Mouse (Mus musculus) heart, postnatal 14 days (tissue): Measurements from ENCODE around the gene Ctrc. TPM values are rescaled to one million over a fixed set of nuclear protein-coding genes. Genes with fewer than 3 reads are reported as not detected.

Experiments
- DNase-seq, 2 experiments: peaks; one replicate each; pipeline ENCODE4 v3.0.0; 2021 to 2022
- intact Hi-C: fragments of 180-260 bp; cut with DNase I; formaldehyde crosslinking; loops from one replicate; pipeline ENCODE4 v1.15.1; 2025
- total RNA-seq, 2 experiments: library from RNA; stranded (reverse); gene quantifications; 2 replicates each; pipeline ENCODE4 v1.2.3; 2021

The Ctrc gene
- total RNA-seq, 2 experiments from 2014 or later: not detected

DNA sequence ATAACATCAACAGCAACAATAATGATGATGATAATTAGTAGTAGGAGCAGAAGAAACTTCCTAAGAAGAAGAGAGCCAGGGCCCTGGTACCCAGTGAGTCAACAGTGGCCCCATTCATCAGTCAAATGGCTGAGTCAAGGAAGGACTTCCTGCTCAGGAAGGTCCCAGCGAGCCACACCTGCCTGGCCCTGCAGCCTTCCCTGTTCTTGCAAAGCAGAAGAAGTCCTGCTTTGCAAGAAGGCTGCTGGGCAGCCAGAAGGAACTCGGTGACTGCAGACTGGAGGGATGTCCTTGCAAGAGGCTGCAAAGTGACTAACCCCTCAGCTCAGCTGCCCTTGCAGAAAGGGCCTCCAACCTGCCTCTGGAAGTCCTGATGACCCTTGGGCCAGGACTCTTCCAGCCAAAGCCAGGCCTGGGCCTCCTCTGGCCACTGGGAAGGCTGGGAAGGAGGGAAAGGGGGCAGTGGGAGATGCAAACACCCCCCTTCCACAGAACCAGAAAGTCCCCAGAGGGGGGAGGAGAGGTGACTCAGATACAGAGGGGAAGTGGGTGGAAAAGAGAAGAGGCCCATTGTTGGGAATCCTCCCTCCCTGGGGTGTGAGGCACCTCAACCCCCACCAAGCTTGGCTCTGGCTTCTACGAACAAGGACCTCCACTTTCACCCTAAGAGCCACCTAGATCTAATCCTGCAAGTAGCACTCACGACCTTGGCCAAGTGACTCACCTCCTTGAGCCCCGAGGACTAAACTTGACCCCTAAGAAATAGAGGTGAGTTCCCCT is 23.5 kb upstream of the Ctrc start:
- no peak for DNase-seq
- intact Hi-C loops: loop anchor here (5.0 kb wide), 1 partner anchor 48 kb away; no protein-coding TSS in a partner anchor

DNA sequence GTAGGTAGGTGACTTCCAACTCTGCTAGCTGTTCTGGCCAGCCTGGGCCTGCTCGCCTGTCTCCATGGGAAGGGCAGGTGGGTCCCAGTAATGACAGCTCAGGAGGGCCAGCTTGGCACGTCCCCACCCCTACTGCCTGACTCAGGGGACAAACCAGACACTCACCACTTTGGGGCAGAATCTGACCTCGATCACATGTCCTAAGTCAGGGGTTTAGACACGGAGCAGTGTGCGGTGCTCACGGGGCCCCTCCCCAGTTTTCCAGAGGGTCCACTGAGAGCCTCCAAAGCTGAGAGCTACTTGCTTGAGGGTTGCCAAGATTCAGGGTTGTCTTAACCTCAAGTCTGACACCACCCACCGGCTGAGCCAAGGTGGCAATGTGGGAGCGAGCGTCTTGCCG is 21.9 kb upstream of the Ctrc start:
- DNase-seq: no peak
- intact Hi-C loops: no loop called here

DNA sequence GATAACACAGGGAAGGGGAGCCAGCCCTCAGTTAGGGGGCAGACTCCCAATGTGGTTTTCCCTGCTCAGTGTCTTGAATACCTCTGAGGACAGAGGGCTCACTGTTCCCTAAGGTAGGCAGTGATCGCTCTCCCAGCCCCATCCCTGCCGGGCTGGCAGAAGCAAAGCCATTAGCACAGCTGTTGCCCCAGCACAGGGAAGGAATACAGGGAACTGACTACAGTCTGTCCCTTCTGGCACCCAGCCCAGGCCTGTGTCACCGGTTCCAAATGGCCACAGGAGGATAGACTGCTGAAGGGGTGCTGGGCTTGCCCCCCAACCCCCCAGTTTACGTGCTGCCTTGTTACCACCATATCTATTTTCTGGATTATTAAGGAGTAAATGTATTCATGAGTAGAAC is 21.3 kb upstream of the Ctrc start:
- peak; percentile 74 to 77 for DNase-seq
- intact Hi-C loops: no loop called here

DNA sequence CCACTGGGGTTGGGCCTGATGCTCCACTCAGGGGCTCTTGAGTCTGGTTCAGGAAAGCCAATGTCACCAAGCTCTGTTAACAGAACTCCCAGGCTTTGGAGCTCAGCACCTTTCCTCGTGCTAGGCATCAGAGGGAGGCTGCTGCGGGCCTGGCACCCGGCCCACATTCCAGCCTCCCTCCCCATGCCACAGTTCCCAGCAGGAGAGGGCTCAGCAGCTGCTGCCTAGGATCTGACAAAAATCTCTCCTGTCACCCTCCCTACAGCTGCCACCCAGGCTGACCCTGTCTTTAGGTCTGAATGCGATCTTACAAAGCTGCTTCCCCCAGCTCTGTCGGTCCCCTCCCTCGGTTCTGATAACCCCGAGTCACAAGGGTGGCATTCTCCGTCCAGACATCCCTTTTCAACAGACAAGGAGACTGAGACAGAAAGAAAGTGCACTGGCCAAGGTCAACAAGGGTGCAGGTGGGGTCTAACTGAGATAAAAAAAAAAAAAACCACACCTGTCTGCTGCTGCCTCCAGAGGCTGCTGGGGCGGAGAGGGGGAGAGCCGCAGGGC is 20.9 kb upstream of the Ctrc start:
- peak; percentile 58 to 61 for DNase-seq

DNA sequence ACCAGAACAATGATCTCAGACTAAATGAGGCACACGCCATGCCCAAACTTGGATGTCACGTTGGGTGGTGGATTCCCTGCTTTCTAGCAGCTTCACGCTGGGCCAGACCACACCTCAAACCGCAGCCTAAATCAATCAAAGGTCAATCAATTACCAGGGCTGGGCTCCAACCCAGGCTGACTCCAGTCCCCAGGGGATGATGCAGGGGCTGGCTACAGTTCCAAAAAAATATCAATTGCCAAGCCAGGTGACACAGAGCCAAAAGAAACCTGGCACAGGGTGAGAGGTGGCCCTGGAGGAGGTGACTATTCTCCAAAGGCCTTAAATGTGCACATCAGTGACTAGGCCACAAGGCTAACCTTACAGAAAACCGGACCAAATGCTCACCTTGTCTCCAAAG is 19.4 kb upstream of the Ctrc start:
- intact Hi-C loops: no loop called here
- DNase-seq: no peak

More for the DNA sequence above, 20.9 kb upstream of the Ctrc start:
- intact Hi-C loops: no loop called here

DNA sequence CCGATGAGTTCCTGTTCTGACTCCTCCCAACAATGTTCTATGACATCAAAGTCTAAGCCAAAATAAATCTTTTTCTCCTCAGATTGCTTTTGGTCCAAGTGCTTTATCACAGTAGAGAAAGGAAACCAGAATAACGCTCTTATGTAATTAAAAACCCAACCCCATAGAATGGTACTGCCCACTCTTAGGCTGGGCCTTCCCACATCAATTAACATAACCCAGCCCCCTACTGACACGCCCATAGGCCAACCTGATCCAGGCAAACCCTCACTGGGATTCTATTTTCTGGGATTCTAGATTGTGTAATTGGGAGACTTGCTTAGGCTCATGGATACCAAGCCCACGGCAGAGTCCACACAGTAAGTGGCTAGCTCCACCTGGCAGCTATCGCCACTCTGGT is 18.8 kb upstream of the Ctrc start:
- intact Hi-C loops: no loop called here
- no peak for DNase-seq

DNA sequence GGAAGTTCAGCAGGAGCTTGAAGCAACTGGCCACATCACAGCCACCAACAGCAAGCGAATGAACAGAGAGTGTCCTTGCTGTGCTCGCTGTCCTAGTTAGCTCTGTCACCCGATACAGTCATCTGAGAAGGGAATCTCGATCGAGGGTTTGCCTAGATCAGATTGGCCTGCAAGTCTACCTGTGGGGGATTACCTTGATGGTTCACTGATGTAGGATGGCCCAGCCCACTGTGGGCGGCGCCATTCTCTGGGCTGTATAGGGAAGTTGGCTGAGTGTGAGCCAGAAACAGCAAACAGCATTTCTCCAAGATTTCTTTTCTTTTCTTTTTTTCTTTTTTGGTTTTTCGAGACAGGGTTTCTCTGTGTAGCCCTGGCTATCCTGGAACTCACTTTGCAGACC is 18.3 kb upstream of the Ctrc start:
- intact Hi-C loops: no loop called here
- no peak for DNase-seq

DNA sequence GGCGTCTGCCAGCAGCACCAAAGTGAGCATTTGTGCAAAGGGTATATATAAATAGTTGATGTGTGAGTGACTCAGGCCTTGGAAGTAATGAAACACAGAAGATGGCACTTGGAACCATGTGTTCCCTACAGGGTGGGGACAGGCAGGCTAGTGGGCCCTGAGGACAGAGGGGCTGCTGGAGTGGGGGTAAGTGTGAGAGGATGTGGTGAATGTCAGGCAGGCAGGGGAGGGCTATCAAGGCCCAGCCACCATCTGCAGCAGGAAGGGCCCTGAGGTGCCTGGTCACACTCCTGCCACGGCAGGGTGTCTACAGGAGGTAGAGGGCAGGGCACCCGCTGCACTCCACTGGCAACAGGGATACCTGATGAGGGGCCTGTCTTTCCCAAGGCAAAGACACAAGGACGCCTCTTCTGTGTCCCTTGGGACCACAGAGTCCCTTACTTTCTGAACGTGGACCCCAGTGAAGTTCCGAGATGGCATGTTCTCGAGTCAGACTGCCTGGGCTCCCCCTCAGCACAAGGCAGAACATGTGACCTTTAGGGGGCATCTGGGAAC is 17.6 kb upstream of the Ctrc start:
- intact Hi-C loops: no loop called here
- DNase-seq: no peak

DNA sequence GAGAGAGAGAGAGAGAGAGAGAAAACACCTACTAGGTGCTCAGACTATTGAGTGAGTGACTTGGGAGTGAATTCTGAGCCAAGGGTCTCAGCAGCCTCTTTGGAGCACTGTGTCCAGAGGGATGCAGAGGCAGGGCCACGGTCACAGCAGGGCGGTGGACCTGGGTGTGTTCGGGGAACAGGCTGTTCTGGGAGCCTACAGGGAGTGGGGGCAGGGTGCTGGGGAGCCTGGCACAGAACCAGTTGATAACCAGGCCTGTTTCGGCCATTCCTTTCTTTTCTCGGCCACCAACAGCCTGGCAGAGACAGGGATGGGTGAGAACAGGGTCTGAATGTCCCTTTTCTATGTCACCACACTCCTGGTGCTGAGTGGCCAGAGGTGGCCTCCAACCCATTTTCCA is 16.7 kb upstream of the Ctrc start:
- peak in 1 of 2 experiments; percentile 41 for DNase-seq

DNA sequence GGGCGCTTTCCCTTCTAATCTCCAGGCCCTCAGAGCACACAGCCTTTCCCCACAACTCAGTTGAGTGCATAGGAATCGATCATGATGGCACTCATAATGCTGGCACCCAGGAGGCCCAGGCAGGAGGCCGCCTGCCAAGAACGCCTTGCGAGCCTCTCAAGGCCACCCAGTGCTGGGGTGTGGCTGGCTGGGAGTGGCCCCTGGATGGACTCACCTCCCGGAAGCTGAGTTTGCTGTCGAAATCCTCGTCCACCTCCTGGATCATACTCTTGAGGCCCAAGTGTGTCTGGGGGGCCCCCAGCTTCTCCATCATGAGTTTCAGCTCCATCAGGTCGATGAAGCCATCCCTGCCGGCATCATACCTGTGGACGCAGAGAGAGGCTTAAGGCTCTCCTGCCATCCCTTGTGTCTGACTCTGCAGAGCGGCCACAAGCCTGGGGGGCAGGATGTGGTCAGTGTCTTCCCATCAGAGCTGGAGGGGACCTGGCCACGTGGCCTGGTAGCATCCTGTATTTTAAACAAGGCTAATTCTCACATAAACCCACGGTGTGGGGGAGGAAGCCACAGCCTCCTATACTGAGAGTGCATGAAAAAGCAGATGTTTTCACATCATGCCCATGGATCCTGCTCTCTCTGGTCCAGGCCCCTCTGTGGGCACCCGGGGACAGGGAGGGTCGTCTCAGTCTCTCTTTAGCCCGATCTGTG is 15.6 kb upstream of the Ctrc start:
- intact Hi-C loops: no loop called here
- no peak for DNase-seq

More for the DNA sequence above, 16.7 kb upstream of the Ctrc start:
- intact Hi-C loops: no loop called here

DNA sequence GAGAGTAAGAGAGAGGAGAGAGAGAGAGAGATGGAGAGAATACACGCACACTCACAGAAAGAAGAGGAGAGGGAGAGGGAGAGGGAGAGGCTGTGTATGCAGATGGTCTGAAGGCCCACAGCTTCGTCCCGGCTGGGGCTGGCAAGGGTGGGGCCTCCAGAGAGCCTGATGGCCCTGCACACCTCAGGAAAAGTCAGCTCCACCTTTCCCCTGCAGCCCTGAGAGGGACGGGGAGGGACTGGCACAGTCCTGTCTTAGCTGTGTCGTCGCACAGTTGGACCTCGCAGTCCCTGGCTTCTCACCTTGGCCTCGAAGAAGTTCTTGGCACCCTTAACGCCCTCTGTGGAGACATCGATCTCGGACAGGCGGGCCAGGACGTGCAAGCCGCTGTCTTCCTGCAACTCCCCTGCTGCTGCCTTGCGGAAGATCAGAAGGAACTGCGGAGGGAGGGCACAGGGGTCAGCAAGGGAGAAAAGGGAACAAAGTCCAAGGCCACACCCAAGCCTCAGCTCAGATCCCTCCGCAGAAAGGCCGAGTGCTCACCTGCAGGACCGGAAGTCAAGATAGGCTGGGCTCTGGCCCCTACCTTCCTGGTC is 14.2 kb upstream of the Ctrc start:
- DNase-seq: no peak

DNA sequence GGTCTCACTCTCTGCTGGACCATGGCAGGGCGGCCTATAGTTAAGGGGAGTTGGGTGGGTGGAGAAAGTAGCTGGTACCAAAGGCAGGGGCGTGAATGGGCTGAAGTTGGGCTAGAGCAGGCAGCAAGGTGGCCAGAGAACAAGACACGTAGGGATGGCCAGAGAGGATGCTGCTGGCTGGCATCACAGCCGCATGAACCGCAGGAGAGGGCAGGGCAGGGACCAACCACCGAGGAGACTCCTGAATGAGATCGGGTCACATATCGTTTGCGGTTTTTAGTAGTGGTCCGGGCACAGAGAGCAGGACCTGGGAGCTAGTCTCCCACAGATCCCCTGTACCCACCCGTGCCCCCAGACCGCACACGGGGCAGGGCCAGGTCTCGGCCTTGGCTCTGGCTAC is 13.2 kb upstream of the Ctrc start:
- intact Hi-C loops: no loop called here

More for the DNA sequence above, 14.2 kb upstream of the Ctrc start:
- intact Hi-C loops: no loop called here

DNA sequence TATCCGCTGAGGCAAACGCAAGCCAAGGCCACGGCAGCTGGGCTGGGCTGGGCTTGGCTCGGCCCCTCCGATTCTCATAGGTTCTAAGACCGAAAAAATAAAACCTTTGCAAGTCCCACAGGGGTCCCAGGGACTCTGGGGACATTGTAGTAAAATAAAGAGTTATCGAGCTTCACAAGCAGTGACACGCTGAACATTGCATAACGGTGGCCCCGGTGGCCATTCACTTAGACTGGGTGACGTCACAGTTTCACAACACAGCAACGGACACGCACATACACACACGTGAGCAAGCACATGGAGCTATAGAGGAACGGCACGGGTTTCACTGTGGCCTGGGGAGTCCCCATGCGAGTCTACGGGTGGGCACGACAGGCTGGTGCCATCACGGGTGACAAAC is 12.3 kb upstream of the Ctrc start:
- peak in 1 of 2 experiments; percentile 30 for DNase-seq
- intact Hi-C loops: no loop called here

More for the DNA sequence above, 13.2 kb upstream of the Ctrc start:
- DNase-seq: no peak

DNA sequence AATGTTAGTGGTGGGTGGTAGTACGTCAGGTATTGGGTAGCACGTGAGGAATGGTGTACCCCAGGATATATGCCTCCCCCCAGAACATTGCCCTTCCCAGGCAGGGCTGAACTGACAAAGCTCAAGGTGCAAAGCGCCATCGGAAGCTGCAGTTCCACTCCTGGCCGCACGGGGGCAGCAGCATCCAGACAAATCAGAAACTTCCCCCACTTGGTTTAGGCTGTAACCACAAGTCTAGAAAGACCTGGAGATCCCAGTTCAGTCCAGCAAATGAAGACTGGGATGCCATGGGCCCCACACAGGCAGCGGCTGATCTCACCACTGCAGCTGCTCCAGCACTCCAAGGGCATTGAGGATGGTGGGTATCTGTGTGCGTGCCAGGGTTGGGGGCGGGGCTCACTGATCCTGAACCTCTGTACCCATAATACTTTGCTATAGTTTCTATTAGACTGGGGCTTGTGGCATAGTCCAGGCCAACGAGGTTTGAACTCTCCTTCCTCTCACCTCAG is 11.3 kb upstream of the Ctrc start:
- intact Hi-C loops: loop anchor here (1.0 kb wide), 1 partner anchor 101 kb away; no protein-coding TSS in a partner anchor
- DNase-seq: peak; percentile 80 to 89

DNA sequence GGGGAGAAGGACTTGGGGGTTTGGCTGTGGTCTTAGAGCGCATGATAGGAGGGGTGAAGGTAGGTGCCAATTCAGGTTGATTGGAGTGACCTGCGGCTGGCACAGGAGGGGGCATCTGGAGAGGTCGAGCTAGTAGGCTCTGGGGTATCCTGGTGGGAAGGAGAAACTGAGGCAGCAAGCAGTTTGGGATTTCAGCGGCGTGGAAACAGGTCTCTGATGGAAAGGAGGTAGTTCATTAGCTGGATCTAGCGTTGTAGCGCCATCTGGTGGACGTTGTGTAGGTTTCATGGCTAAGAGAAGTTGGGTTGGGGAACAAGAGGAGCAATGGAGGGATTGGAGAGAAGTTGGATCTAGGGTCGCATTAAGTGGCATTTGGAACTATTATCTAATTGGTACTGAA is 7.3 kb upstream of the Ctrc start:
- intact Hi-C loops: no loop called here
- peak; percentile 69 to 78 for DNase-seq

DNA sequence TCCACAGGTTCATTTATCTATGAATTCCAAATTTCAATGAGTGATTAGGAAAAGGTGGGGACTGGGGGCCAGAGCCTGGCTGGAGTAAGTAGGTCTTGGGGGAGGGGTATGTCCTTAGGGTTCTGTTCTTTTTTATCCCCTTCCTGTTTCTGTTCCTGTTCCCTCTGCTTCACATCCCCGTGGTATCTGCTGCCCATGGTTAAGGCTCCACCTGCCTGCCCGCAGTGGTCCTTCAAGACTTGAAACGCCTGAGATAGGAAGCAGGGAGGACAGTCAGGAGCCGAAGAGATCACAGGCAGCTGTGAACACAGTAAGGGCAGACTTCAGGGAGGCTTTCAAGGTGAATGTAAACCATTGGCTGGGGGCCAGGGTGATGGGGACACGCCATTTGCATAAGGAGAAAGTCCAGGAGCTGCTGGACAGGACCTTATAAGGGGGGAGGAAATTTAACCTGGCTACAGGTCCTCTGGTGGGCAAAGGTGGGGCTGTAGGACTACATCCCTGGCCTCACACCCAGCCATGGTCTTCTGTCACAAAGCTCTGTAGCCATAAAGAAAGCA is 11.5 kb downstream of the Ctrc start:
- intact Hi-C loops: no loop called here
- DNase-seq: no peak

DNA sequence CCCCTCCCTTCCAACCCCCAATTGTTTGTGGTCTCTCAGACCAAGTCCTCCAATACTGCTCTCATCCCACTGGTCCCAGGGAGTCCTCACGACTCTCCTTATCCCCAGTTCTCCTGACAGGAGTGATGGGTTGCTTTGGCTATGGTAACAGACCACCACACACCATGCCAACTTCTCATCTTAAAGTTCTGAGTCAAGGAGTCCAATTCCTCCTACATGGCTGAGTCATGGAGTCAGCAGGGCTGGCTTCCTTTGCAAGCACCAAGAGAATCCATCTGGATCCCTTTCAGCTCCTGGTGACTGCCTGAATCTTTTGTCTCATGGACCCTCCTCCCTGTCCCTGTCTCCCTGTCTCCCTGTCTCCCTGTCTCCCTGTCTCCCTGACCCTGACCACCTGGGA is 12.2 kb downstream of the Ctrc start:
- intact Hi-C loops: no loop called here
- DNase-seq: no peak

DNA sequence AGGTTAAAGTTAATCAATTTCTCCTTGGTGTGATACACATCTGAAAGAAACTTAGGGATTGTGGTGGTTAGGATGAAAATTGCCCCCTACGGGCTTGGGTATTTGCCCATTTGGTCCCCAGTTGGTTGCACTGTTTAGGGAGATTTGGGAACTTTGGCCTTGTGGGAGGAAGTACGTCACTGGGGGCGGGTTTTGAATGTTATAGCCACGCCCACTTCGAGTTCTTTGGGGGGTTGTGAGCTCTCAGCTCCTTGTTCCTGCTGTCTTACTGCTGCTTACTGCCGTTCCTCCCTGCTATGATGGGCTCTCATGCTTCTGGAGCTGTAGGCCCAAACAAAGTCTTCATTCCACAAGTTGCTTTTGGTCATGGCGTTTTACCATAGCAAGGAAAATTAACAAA is 14.8 kb downstream of the Ctrc start:
- intact Hi-C loops: no loop called here
- DNase-seq: no peak

DNA sequence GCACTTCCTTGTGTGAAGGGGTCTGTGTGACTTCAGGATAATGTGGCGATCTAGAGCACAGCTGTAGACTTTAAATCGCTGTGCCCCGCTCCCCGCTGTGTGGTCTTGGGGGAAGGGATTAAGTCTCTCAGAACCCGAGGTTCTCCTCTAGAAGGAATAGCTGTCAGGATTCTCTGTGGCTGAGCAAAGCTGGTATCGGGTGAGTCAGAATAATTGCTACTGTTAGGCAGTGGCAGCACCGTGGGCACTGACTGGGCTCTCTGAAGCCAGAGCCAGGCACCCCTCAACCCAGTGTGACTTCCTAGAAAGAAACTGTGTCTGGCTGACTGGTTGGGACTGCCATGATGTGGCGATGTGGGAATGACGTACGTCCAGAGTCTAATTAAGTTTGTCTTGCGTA is 15.8 kb downstream of the Ctrc start:
- no peak for DNase-seq

DNA sequence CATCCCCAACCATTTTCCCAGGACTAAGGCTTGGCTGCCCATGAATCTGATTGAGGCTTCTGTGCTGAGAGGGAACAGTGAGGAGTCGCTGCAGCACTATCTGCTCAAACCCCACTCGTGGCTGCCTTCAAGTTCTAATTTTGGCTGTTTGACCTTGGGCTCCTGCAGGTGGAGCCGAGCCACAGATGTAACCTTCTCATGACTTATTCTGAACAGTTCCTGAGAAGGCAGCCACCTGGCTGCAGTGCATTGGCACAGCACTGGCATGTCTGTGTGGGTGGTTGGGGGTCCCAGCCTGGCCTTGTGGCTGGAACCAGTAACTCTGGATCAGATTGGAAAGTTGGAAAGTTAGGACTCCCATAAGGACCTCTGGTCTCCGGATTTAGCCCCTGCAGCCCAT is 18.0 kb downstream of the Ctrc start:
- DNase-seq: peak in 1 of 2 experiments; percentile 13
- intact Hi-C loops: no loop called here

More for the DNA sequence above, 15.8 kb downstream of the Ctrc start:
- intact Hi-C loops: no loop called here
